Mouse (Mus musculus) bone marrow macrophage, adult 2 months (primary cell): ENCODE measurements around the gene Arhgap27.

Source experiments
- CTCF ChIP-seq: IDR thresholded peaks from 2 replicates; pipeline ENCODE4 v1.5.1; 2012; ENCODE audit warnings: low read depth, mild to moderate bottlenecking, low read length, moderate library complexity
- POLR2A ChIP-seq: IDR thresholded peaks from 2 replicates; pipeline ENCODE4 v1.6.1; 2012; ENCODE audit warnings: mild to moderate bottlenecking, low read depth, low read length, borderline replicate concordance

- TF ChIP-seq CTCF (no peak; the same call in 1 of the 2 replicates), POLR2A (no peak)
Measured at GRCm38 (mm10) chr11:103343881-103344280, 19.6 kb downstream of the Arhgap27 start.
